Mouse (Mus musculus) forebrain, postnatal 0 days (tissue): Measurements from ENCODE around the gene Pkp2. TPM values are rescaled to one million over a fixed set of nuclear protein-coding genes. Genes with fewer than 3 reads are reported as not detected.

Experiments used
- ATAC-seq: fragments of 200-750 bp; cut with Nextera tagmentation; 2 replicates; pipeline ENCODE4 v1.8.0; 2017; ENCODE audit warnings: mild to moderate bottlenecking, moderate library complexity
- DNase-seq: peaks from one replicate; pipeline ENCODE4 v3.0.0-alpha.2; 2015
- H3K27ac ChIP-seq: fragments of 300-500 bp; sonication (generic); 2 replicates; pipeline ENCODE4 v1.5.1; 2014; ENCODE audit warnings: low read depth, mild to moderate bottlenecking, antibody characterized with exemption, low read length, moderate library complexity, mixed read lengths
- H3K27me3 ChIP-seq: fragments of 300-500 bp; sonication (generic); 2 replicates; pipeline ENCODE4 v1.6.1; 2014; ENCODE audit warnings: mild to moderate bottlenecking, low read length, mixed read lengths; ENCODE audit not compliant: insufficient read depth
- H3K36me3 ChIP-seq: fragments of 300-500 bp; sonication (generic); 2 replicates; pipeline ENCODE4 v1.6.1; 2014; ENCODE audit warnings: mild to moderate bottlenecking, moderate library complexity; ENCODE audit not compliant: insufficient read depth
- H3K4me1 ChIP-seq: fragments of 300-500 bp; sonication (generic); 2 replicates; pipeline ENCODE4 v1.6.1; 2014; ENCODE audit warnings: antibody characterized with exemption; ENCODE audit not compliant: insufficient read depth
- H3K4me2 ChIP-seq: fragments of 300-500 bp; sonication (generic); 2 replicates; pipeline ENCODE4 v1.6.1; 2014; ENCODE audit warnings: low read depth, mild to moderate bottlenecking, moderate library complexity
- H3K4me3 ChIP-seq: fragments of 300-500 bp; sonication (generic); 2 replicates; pipeline ENCODE4 v1.5.1; 2014; ENCODE audit warnings: low read depth, low read length, mixed read lengths
- H3K9ac ChIP-seq: fragments of 300-500 bp; sonication (generic); 2 replicates; pipeline ENCODE4 v1.6.1; 2014; ENCODE audit warnings: mild to moderate bottlenecking
- H3K9me3 ChIP-seq: fragments of 300-500 bp; sonication (generic); 2 replicates; pipeline ENCODE4 v1.6.1; 2016; ENCODE audit warnings: low read length
- CTCF ChIP-seq: sonication (generic); IDR thresholded peaks from 2 replicates; pipeline ENCODE4 v1.5.1; 2016; ENCODE audit warnings: antibody characterized with exemption, control low read depth, low read depth
- WGBS: fragments of 180-500 bp; shearing (Covaris S2); extraction: QIAGEN DNeasy Blood & Tissue Kit; methylation state at CpG from one replicate; pipeline ENCODE4 v1.1.7; 2014; 5-methylcytosine and 5-hydroxymethylcytosine counted together
- polyA plus RNA-seq: library from polyadenylated mRNA; unstranded; fragments of >200 nt; fragmentation: Nextera tagmentation; extraction: Ambion mirVana; gene quantifications from 2 replicates; pipeline ENCODE4 v1.2.1, GENCODE M21; 2015
- total RNA-seq: library from RNA; depleted of rRNA; stranded (reverse); fragments of >200 nt; gene quantifications from 2 replicates; pipeline ENCODE4 v1.2.3, GENCODE M21; 2014

Pkp2 gene
- total and polyA plus RNA-seq, 2 experiments from 2014 or later: 0.84 to 1.7 TPM

GRCm38 (mm10) chr16:16260882-16261281 lies 47.8 kb downstream of the Pkp2 start:
- WGBS: 93% methylated on average over 5 of the region's 5 CpGs
- Histone ChIP-seq H3K27ac (no peak overlapping the region), H3K4me1 (no peaks in the 10 kb centered on the region), H3K36me3 (no peaks in the 10 kb centered on the region), H3K9ac (no peak overlapping the region), H3K9me3 (no peaks in the 10 kb centered on the region), H3K4me2 (no peak overlapping the region), H3K27me3 (no peaks in the 10 kb centered on the region), H3K4me3 (no peak overlapping the region)
- ATAC-seq: peak; percentile 51; the same call in 1 of the 2 replicates
- no peak for DNase-seq
- TF ChIP-seq CTCF: no peak

GRCm38 (mm10) chr16:16261481-16261880 lies 48.4 kb downstream of the Pkp2 start:
- no peaks in the 10 kb centered on the region for H3K27me3 ChIP-seq
- no peak for DNase-seq
- WGBS: 92% methylated on average over 6 of the region's 6 CpGs
- H3K27ac ChIP-seq: no peak overlapping the region
- no peak overlapping the region for H3K4me3 ChIP-seq
- no peaks in the 10 kb centered on the region for H3K4me1 ChIP-seq
- TF ChIP-seq CTCF: no peak
- no peak for ATAC-seq
- H3K9me3 ChIP-seq: no peaks in the 10 kb centered on the region
- no peak overlapping the region for H3K9ac ChIP-seq
- no peaks in the 10 kb centered on the region for H3K36me3 ChIP-seq
- H3K4me2 ChIP-seq: no peak overlapping the region

- DNase-seq (no peak), ATAC-seq (no peak)
- Histone ChIP-seq H3K36me3 (no peaks in the 10 kb centered on the region), H3K27me3 (no peaks in the 10 kb centered on the region), H3K27ac (no peak overlapping the region), H3K9ac (no peak overlapping the region), H3K4me3 (no peak overlapping the region), H3K4me2 (no peak overlapping the region), H3K9me3 (no peaks in the 10 kb centered on the region), H3K4me1 (no peaks in the 10 kb centered on the region)
- WGBS: 87% methylated on average over 3 of the region's 3 CpGs
- TF ChIP-seq CTCF: no peak
These were observed 49.3 kb downstream of the Pkp2 start for GRCm38 (mm10) chr16:16262436-16262835.

GRCm38 (mm10) chr16:16272978-16273377 lies 59.9 kb downstream of the Pkp2 start:
- WGBS: 11% methylated on average over 3 of the region's 3 CpGs
- ATAC-seq: peak; percentile 29; the same call in 1 of the 2 replicates
- no peak for TF ChIP-seq CTCF

GRCm38 (mm10) chr16:16273752-16274151 lies 60.6 kb downstream of the Pkp2 start:
- no peaks in the 10 kb centered on the region for H3K27me3 ChIP-seq
- TF ChIP-seq CTCF: no peak
- no peak overlapping the region for H3K27ac ChIP-seq
- H3K4me3 ChIP-seq: no peak overlapping the region
- DNase-seq (no peak), ATAC-seq (no peak)
- no peak overlapping the region for H3K4me2 ChIP-seq
- H3K36me3 ChIP-seq: no peaks in the 10 kb centered on the region
- H3K9ac ChIP-seq: no peak overlapping the region
- WGBS: 66% methylated on average over 6 of the region's 6 CpGs
- H3K4me1 ChIP-seq: no peaks in the 10 kb centered on the region
- no peaks in the 10 kb centered on the region for H3K9me3 ChIP-seq

More at GRCm38 (mm10) chr16:16272978-16273377, 59.9 kb downstream of the Pkp2 start:
- Histone ChIP-seq H3K9me3 (no peaks in the 10 kb centered on the region), H3K27me3 (no peaks in the 10 kb centered on the region), H3K36me3 (no peaks in the 10 kb centered on the region), H3K9ac (no peak overlapping the region), H3K4me2 (no peak overlapping the region), H3K4me1 (no peaks in the 10 kb centered on the region), H3K27ac (no peak overlapping the region), H3K4me3 (no peak overlapping the region)
- peak; percentile 3 for DNase-seq

GRCm38 (mm10) chr16:16302369-16303137 lies 89.4 kb downstream of the Pkp2 start, which contains the start of gene Yars2:
Gene Yars2, plus strand, starts transcription at chr16:16302965.
- Histone ChIP-seq H3K36me3 (peaks cover 6% of the 10 kb centered on the region; the same call in 1 of the 2 replicates), H3K4me1 (peaks cover 9% of the 10 kb centered on the region; the same call in 1 of the 2 replicates), H3K27me3 (no peaks in the 10 kb centered on the region), H3K9me3 (no peaks in the 10 kb centered on the region), H3K4me3 (peak within 1 kb of the TSS; percentile 84), H3K27ac (peak within 1 kb of the TSS; percentile 93), H3K4me2 (peak within 1 kb of the TSS; percentile 89), H3K9ac (peak within 1 kb of the TSS; percentile 72)
- TF ChIP-seq CTCF: peak; percentile 92
- ATAC-seq (peak; percentile 99), DNase-seq (peak; percentile 96)
- WGBS: 4% methylated on average over 50 of the region's 50 CpGs

GRCm38 (mm10) chr16:16303138-16303827 lies 90.2 kb downstream of the Pkp2 start:
- DNase-seq (no peak), ATAC-seq (peak; percentile 47)
- Histone ChIP-seq H3K27ac (peak overlapping the region; percentile 93), H3K4me2 (peak overlapping the region; percentile 89), H3K4me1 (peaks cover 9% of the 10 kb centered on the region; the same call in 1 of the 2 replicates), H3K9ac (peak overlapping the region; percentile 72), H3K27me3 (no peaks in the 10 kb centered on the region), H3K9me3 (no peaks in the 10 kb centered on the region), H3K36me3 (peaks cover 6% of the 10 kb centered on the region; the same call in 1 of the 2 replicates), H3K4me3 (peak overlapping the region; percentile 84)
- WGBS: under 1% methylated on average over 61 of the region's 61 CpGs
- TF ChIP-seq CTCF: no peak
